Mouse (Mus musculus) macrophage (primary cell): Measurements from ENCODE around the gene Pigt. TPM values are rescaled to one million over a fixed set of nuclear protein-coding genes. Genes with fewer than 3 reads are reported as not detected.

ENCODE experiments used
- polyA plus RNA-seq: library from polyadenylated mRNA; stranded (reverse); fragments of 250-400 nt; gene quantifications from 3 replicates; pipeline ENCODE4 v1.2.4, GENCODE M21; 2018; ENCODE audit warnings: inconsistent platforms

The Pigt gene
- polyA plus RNA-seq, 1 experiment from 2014 or later = 92.7 TPM

Other genes starting within 250 kb of the Pigt start
- gene Svs3b, start 240.9 kb upstream of the Pigt start, polyA plus RNA-seq = not detected in 3 replicates
- gene Svs4, start 219.1 kb upstream of the Pigt start, polyA plus RNA-seq = not detected in 3 replicates
- not detected in 3 replicates for gene Svs3a, start 208.3 kb upstream of the Pigt start, polyA plus RNA-seq
- gene Svs6, start 180.8 kb upstream of the Pigt start, polyA plus RNA-seq = not detected in 3 replicates
- gene Svs5, start 164.8 kb upstream of the Pigt start, polyA plus RNA-seq = not detected in 3 replicates
- gene Slpi, start 108.4 kb upstream of the Pigt start, polyA plus RNA-seq = 0.24 to 1.3 TPM (median 0.90 TPM) in 3 replicates
- gene Rbpjl, start 94.4 kb upstream of the Pigt start, polyA plus RNA-seq = not detected in 3 replicates
- not detected in 3 replicates for gene Matn4, start 92.4 kb upstream of the Pigt start, polyA plus RNA-seq
- 114 to 215 TPM (median 133 TPM) in 3 replicates for gene Sdc4, start 53.6 kb upstream of the Pigt start, polyA plus RNA-seq
- 6.9 to 30.0 TPM (median 27.8 TPM) in 3 replicates for gene Sys1, start 40.6 kb upstream of the Pigt start, polyA plus RNA-seq
- gene Gm20458, start 36.6 kb upstream of the Pigt start, polyA plus RNA-seq = 0.30 TPM in 1 of 3 replicates, not detected in the others
- not detected in 3 replicates for gene Trp53tg5, start 23.8 kb upstream of the Pigt start, polyA plus RNA-seq
- 13.0 to 46.6 TPM (median 28.5 TPM) in 3 replicates for gene Dbndd2, start 11.4 kb upstream of the Pigt start, polyA plus RNA-seq
- gene Wfdc2, start 64.9 kb downstream of the Pigt start, polyA plus RNA-seq = not detected in 3 replicates
- not detected in 3 replicates for gene Spint3, start 75.9 kb downstream of the Pigt start, polyA plus RNA-seq
- gene Wfdc6a, start 87.9 kb downstream of the Pigt start, polyA plus RNA-seq = not detected in 3 replicates
- gene Eppin, start 96.1 kb downstream of the Pigt start, polyA plus RNA-seq = not detected in 3 replicates
- not detected in 3 replicates for gene Wfdc6b, start 116.0 kb downstream of the Pigt start, polyA plus RNA-seq
- gene Wfdc8, start 116.1 kb downstream of the Pigt start, polyA plus RNA-seq = not detected in 3 replicates
- gene Wfdc16, start 141.3 kb downstream of the Pigt start, polyA plus RNA-seq = not detected in 3 replicates
- gene Wfdc10, start 158.5 kb downstream of the Pigt start, polyA plus RNA-seq = not detected in 3 replicates
- gene Wfdc9, start 159.1 kb downstream of the Pigt start, polyA plus RNA-seq = not detected in 3 replicates
- gene Wfdc11, start 176.6 kb downstream of the Pigt start, polyA plus RNA-seq = not detected in 3 replicates
- gene Wfdc13, start 187.6 kb downstream of the Pigt start, polyA plus RNA-seq = not detected in 3 replicates
- gene Spint4, start 201.0 kb downstream of the Pigt start, polyA plus RNA-seq = not detected in 3 replicates
- gene Spint5, start 217.8 kb downstream of the Pigt start, polyA plus RNA-seq = not detected in 3 replicates
- not detected in 3 replicates for gene Wfdc3, start 248.4 kb downstream of the Pigt start, polyA plus RNA-seq
- gene Dnttip1, start 248.5 kb downstream of the Pigt start, polyA plus RNA-seq = 20.7 to 27.5 TPM (median 21.6 TPM) in 3 replicates